Mouse (Mus musculus): ENCODE results near the gene Dmwd. TPM values are rescaled to one million over a fixed set of nuclear protein-coding genes. Genes with fewer than 3 reads are reported as not detected.

The Dmwd gene
- polyA plus RNA-seq, 1 experiment from 2014 or later, result 20.2 TPM

GRCm38 (mm10) chr7:19121686-19122085, 45.7 kb downstream of the Dmwd start:
- H3K4me3 ChIP-seq (ENCODE audit: low read depth, low read length), result no peak overlapping the region
- no peaks in the 10 kb centered on the region for H3K27me3 ChIP-seq (replicated peaks; ENCODE audit: control insufficient read depth, insufficient read depth, low read length)
- no peaks in the 10 kb centered on the region for H3K36me3 ChIP-seq (ENCODE audit: control insufficient read depth, insufficient read depth, low read length)
- 0 out of 2 replicates have a peak, but pooled peaks cover 14% of the 10 kb centered on the region for H3K9me3 ChIP-seq (ENCODE audit: control insufficient read depth, low read length)
- H3K4me1 ChIP-seq (ENCODE audit: control insufficient read depth, insufficient read depth, low read length), result peaks cover 9% of the 10 kb centered on the region
- no peak overlapping the region for H3K27ac ChIP-seq (replicated peaks; ENCODE audit: low read depth, low read length)
- DNase-seq (ENCODE audit: low spot score) (no peak), ATAC-seq (ENCODE audit: low read depth) (no peak)
- WGBS, result 87% methylated on average over 4 of the region's 4 CpGs
- H3K4me2 ChIP-seq (ENCODE audit: low read depth, low read length), result no peak overlapping the region
- no peak overlapping the region for H3K9ac ChIP-seq (ENCODE audit: low read depth, low read length)

GRCm38 (mm10) chr7:19124713-19125112, 48.7 kb downstream of the Dmwd start:
- WGBS, result 84% methylated on average over 5 of the region's 6 CpGs

GRCm38 (mm10) chr7:19127744-19128143, 51.7 kb downstream of the Dmwd start:
- H3K4me1 ChIP-seq (ENCODE audit: control insufficient read depth, insufficient read depth, low read length), result peaks cover 4% of the 10 kb centered on the region
- H3K36me3 ChIP-seq (ENCODE audit: control insufficient read depth, insufficient read depth, low read length), result 0 out of 2 replicates have a peak, but pooled peaks cover 18% of the 10 kb centered on the region
- 88% methylated on average over 5 of the region's 5 CpGs for WGBS
- H3K4me2 ChIP-seq (ENCODE audit: low read depth, low read length), result no peak overlapping the region
- no peak overlapping the region for H3K4me3 ChIP-seq (ENCODE audit: low read depth, low read length)
- H3K9ac ChIP-seq (ENCODE audit: low read depth, low read length), result no peak overlapping the region
- no peaks in the 10 kb centered on the region for H3K27me3 ChIP-seq (replicated peaks; ENCODE audit: control insufficient read depth, insufficient read depth, low read length)
- no peak for DNase-seq (ENCODE audit: low spot score)
- H3K27ac ChIP-seq (replicated peaks; ENCODE audit: low read depth, low read length), result no peak overlapping the region
- H3K9me3 ChIP-seq (ENCODE audit: control insufficient read depth, low read length), result no peaks in the 10 kb centered on the region
- ATAC-seq (ENCODE audit: low read depth), result no peak

More at GRCm38 (mm10) chr7:19124713-19125112, 48.7 kb downstream of the Dmwd start:
- Histone ChIP-seq H3K27ac (replicated peaks; ENCODE audit: low read depth, low read length) (no peak overlapping the region), H3K27me3 (replicated peaks; ENCODE audit: control insufficient read depth, insufficient read depth, low read length) (no peaks in the 10 kb centered on the region), H3K9me3 (ENCODE audit: control insufficient read depth, low read length) (no peaks in the 10 kb centered on the region), H3K4me3 (ENCODE audit: low read depth, low read length) (no peak overlapping the region), H3K4me1 (ENCODE audit: control insufficient read depth, insufficient read depth, low read length) (peaks cover 9% of the 10 kb centered on the region), H3K4me2 (ENCODE audit: low read depth, low read length) (no peak overlapping the region), H3K9ac (ENCODE audit: low read depth, low read length) (peak overlapping the region; percentile 34; the same call in 1 of the 2 replicates), H3K36me3 (ENCODE audit: control insufficient read depth, insufficient read depth, low read length) (0 out of 2 replicates have a peak, but pooled peaks cover 18% of the 10 kb centered on the region)
- ATAC-seq (ENCODE audit: low read depth), result no peak
- DNase-seq (ENCODE audit: low spot score), result no peak

- H3K9me3 ChIP-seq (ENCODE audit: control insufficient read depth, low read length), result no peaks in the 10 kb centered on the region
- ATAC-seq (ENCODE audit: low read depth) (no peak), DNase-seq (ENCODE audit: low spot score) (no peak)
- 0 out of 2 replicates have a peak, but pooled peaks cover 26% of the 10 kb centered on the region for H3K36me3 ChIP-seq (ENCODE audit: control insufficient read depth, insufficient read depth, low read length)
- H3K4me3 ChIP-seq (ENCODE audit: low read depth, low read length), result no peak overlapping the region
- no peak overlapping the region for H3K4me2 ChIP-seq (ENCODE audit: low read depth, low read length)
- 91% methylated on average over 5 of the region's 5 CpGs for WGBS
- H3K4me1 ChIP-seq (ENCODE audit: control insufficient read depth, insufficient read depth, low read length), result peaks cover 4% of the 10 kb centered on the region
- no peak overlapping the region for H3K9ac ChIP-seq (ENCODE audit: low read depth, low read length)
- no peak overlapping the region for H3K27ac ChIP-seq (replicated peaks; ENCODE audit: low read depth, low read length)
- H3K27me3 ChIP-seq (replicated peaks; ENCODE audit: control insufficient read depth, insufficient read depth, low read length), result no peaks in the 10 kb centered on the region
Measured at GRCm38 (mm10) chr7:19129396-19129795, 53.4 kb downstream of the Dmwd start.

- Histone ChIP-seq H3K4me3 (ENCODE audit: low read depth, low read length) (peak overlapping the region; percentile 47), H3K4me1 (ENCODE audit: control insufficient read depth, insufficient read depth, low read length) (peaks cover 4% of the 10 kb centered on the region), H3K27ac (replicated peaks; ENCODE audit: low read depth, low read length) (peak overlapping the region; percentile 80), H3K9me3 (ENCODE audit: control insufficient read depth, low read length) (no peaks in the 10 kb centered on the region), H3K36me3 (ENCODE audit: control insufficient read depth, insufficient read depth, low read length) (peaks cover 35% of the 10 kb centered on the region), H3K27me3 (replicated peaks; ENCODE audit: control insufficient read depth, insufficient read depth, low read length) (no peaks in the 10 kb centered on the region), H3K9ac (ENCODE audit: low read depth, low read length) (peak overlapping the region; percentile 40; the same call in 1 of the 2 replicates), H3K4me2 (ENCODE audit: low read depth, low read length) (peak overlapping the region; percentile 72)
- WGBS, result 18% methylated on average over 4 of the region's 4 CpGs
- ATAC-seq (ENCODE audit: low read depth) (no peak), DNase-seq (ENCODE audit: low spot score) (no peak)
Measured at GRCm38 (mm10) chr7:19130657-19131056, 54.6 kb downstream of the Dmwd start.

- peaks cover 42% of the 10 kb centered on the region for H3K36me3 ChIP-seq (ENCODE audit: control insufficient read depth, insufficient read depth, low read length)
- DNase-seq (ENCODE audit: low spot score) (peak; percentile 99), ATAC-seq (ENCODE audit: low read depth) (peak; percentile 99)
- H3K4me3 ChIP-seq (ENCODE audit: low read depth, low read length), result peak overlapping the region; percentile 47
- H3K4me2 ChIP-seq (ENCODE audit: low read depth, low read length), result peak overlapping the region; percentile 72
- H3K27ac ChIP-seq (replicated peaks; ENCODE audit: low read depth, low read length), result peak overlapping the region; percentile 80
- no peaks in the 10 kb centered on the region for H3K27me3 ChIP-seq (replicated peaks; ENCODE audit: control insufficient read depth, insufficient read depth, low read length)
- peaks cover 4% of the 10 kb centered on the region for H3K4me1 ChIP-seq (ENCODE audit: control insufficient read depth, insufficient read depth, low read length)
- H3K9ac ChIP-seq (ENCODE audit: low read depth, low read length), result peak overlapping the region; percentile 45
- H3K9me3 ChIP-seq (ENCODE audit: control insufficient read depth, low read length), result no peaks in the 10 kb centered on the region
- WGBS, result 0% methylated on average over 37 of the region's 39 CpGs
Measured at GRCm38 (mm10) chr7:19131324-19131848, 55.4 kb downstream of the Dmwd start.

Small RNA genes within 50 kb of the gene (microRNA-seq; reads per million reads assigned to microRNA genes)
- 1.3 reads per million for gene Mir3100 (ENCODE audit: borderline number of aligned reads)

Other genes starting within 250 kb of the Dmwd start
- gene Mill2, start 236.3 kb upstream of the Dmwd start, polyA plus RNA-seq (2014; fragmentation: Nextera tagmentation; extraction: Ambion mirVana), result 0.52 and 0.58 TPM in 2 replicates
- gene Pglyrp1, start 204.9 kb upstream of the Dmwd start, polyA plus RNA-seq (2014; fragmentation: Nextera tagmentation; extraction: Ambion mirVana), result 5.3 and 10.0 TPM in 2 replicates
- gene Ccdc61, start 165.8 kb upstream of the Dmwd start, polyA plus RNA-seq (2014; fragmentation: Nextera tagmentation; extraction: Ambion mirVana), result 19.4 and 22.5 TPM in 2 replicates
- gene Nova2, start 150.3 kb upstream of the Dmwd start, polyA plus RNA-seq (2014; fragmentation: Nextera tagmentation; extraction: Ambion mirVana), result 0.79 and 0.81 TPM in 2 replicates
- gene Nanos2, start 88.8 kb upstream of the Dmwd start, polyA plus RNA-seq (2014; fragmentation: Nextera tagmentation; extraction: Ambion mirVana), result not detected in 2 replicates
- 4.0 and 4.2 TPM in 2 replicates for gene Mypop, start 85.0 kb upstream of the Dmwd start, polyA plus RNA-seq (2014; fragmentation: Nextera tagmentation; extraction: Ambion mirVana)
- 26.6 and 27.4 TPM in 2 replicates for gene Irf2bp1, start 72.2 kb upstream of the Dmwd start, polyA plus RNA-seq (2014; fragmentation: Nextera tagmentation; extraction: Ambion mirVana)
- gene Foxa3, start 52.7 kb upstream of the Dmwd start, polyA plus RNA-seq (2014; fragmentation: Nextera tagmentation; extraction: Ambion mirVana), result 0.56 and 1.6 TPM in 2 replicates
- 23.6 and 23.8 TPM in 2 replicates for gene Sympk, start 51.9 kb upstream of the Dmwd start, polyA plus RNA-seq (2014; fragmentation: Nextera tagmentation; extraction: Ambion mirVana)
- not detected in 2 replicates for gene Rsph6a, start 21.5 kb upstream of the Dmwd start, polyA plus RNA-seq (2014; fragmentation: Nextera tagmentation; extraction: Ambion mirVana)
- gene Dmpk, start 7.6 kb downstream of the Dmwd start, polyA plus RNA-seq (2014; fragmentation: Nextera tagmentation; extraction: Ambion mirVana), result 43.3 and 58.2 TPM in 2 replicates
- 13.4 and 16.3 TPM in 2 replicates for gene Six5, start 18.4 kb downstream of the Dmwd start, polyA plus RNA-seq (2014; fragmentation: Nextera tagmentation; extraction: Ambion mirVana)
- 1.7 and 2.6 TPM in 2 replicates for gene Gm4969, start 42.1 kb downstream of the Dmwd start, polyA plus RNA-seq (2014; fragmentation: Nextera tagmentation; extraction: Ambion mirVana)
- 9.1 and 9.2 TPM in 2 replicates for gene Fbxo46, start 43.6 kb downstream of the Dmwd start, polyA plus RNA-seq (2014; fragmentation: Nextera tagmentation; extraction: Ambion mirVana)
- 11.1 and 13.2 TPM in 2 replicates for gene Qpctl, start 73.1 kb downstream of the Dmwd start, polyA plus RNA-seq (2014; fragmentation: Nextera tagmentation; extraction: Ambion mirVana)
- 130 and 131 TPM in 2 replicates for gene Snrpd2, start 73.5 kb downstream of the Dmwd start, polyA plus RNA-seq (2014; fragmentation: Nextera tagmentation; extraction: Ambion mirVana)
- gene Gipr, start 89.9 kb downstream of the Dmwd start, polyA plus RNA-seq (2014; fragmentation: Nextera tagmentation; extraction: Ambion mirVana), result 0.37 and 0.60 TPM in 2 replicates
- 3.6 and 4.2 TPM in 2 replicates for gene Eml2, start 100.2 kb downstream of the Dmwd start, polyA plus RNA-seq (2014; fragmentation: Nextera tagmentation; extraction: Ambion mirVana)
- gene Gpr4, start 136.3 kb downstream of the Dmwd start, polyA plus RNA-seq (2014; fragmentation: Nextera tagmentation; extraction: Ambion mirVana), result 1.7 and 2.3 TPM in 2 replicates
- 29.7 and 30.2 TPM in 2 replicates for gene Opa3, start 152.1 kb downstream of the Dmwd start, polyA plus RNA-seq (2014; fragmentation: Nextera tagmentation; extraction: Ambion mirVana)
- gene Vasp, start 195.6 kb downstream of the Dmwd start, polyA plus RNA-seq (2014; fragmentation: Nextera tagmentation; extraction: Ambion mirVana), result 70.0 and 70.7 TPM in 2 replicates
- gene Ppm1n, start 203.8 kb downstream of the Dmwd start, polyA plus RNA-seq (2014; fragmentation: Nextera tagmentation; extraction: Ambion mirVana), result 0.49 TPM in 1 of 2 replicates, not detected in the other
- 53.7 and 57.0 TPM in 2 replicates for gene Rtn2, start 206.4 kb downstream of the Dmwd start, polyA plus RNA-seq (2014; fragmentation: Nextera tagmentation; extraction: Ambion mirVana)
- gene Fosb, start 233.8 kb downstream of the Dmwd start, polyA plus RNA-seq (2014; fragmentation: Nextera tagmentation; extraction: Ambion mirVana), result 0.15 and 0.28 TPM in 2 replicates